Mouse (Mus musculus): Measurements from ENCODE around the gene Gm20388.

DNA sequence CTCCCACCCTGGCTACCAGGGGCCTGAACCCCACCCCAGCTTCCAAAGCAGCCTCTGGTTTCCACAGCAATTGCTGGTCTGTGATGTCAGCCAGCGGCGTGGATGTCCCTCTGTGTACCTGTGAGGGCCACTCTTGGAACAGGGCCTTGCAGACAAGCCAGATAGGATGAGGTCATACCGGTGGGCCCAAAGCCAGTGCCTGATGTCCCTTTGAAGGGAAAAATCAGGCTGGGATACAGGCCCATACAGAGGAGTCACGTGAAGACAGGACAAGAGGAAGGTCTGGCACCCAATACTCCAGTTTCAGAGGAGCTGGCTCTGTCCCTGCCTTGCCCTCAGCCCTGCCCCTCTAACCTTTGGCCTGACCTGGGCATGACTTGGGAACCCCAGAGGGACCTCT, 2289.2 kb downstream of the Gm20388 start:
- TF ChIP-seq ZC3H11A (IDR thresholded peaks at IDR 0.05; ENCODE audit: borderline replicate concordance, low read depth, low read length) (no peak), HCFC1 (IDR thresholded peaks at IDR 0.05; ENCODE audit: borderline replicate concordance, insufficient read depth, low read length) (no peak), MAFK (IDR thresholded peaks at IDR 0.05; ENCODE audit: insufficient read depth, low read depth, low read length) (no peak), ZNF384 (IDR thresholded peaks at IDR 0.05; ENCODE audit: low read depth, low read length) (no peak), CHD2 (IDR thresholded peaks at IDR 0.05; ENCODE audit: low read depth, low read length) (no peak)
